Mouse (Mus musculus) CD4-positive, CD25-positive, alpha-beta regulatory T cell, adult 2 months (primary cell): ENCODE data around the gene Chd2.
"Not testable (repeated sequence)": the region's sequence is repeated elsewhere in the genome, so short reads cannot be mapped to it uniquely, and the experiment has no call there.

Experiments
- DNase-seq: peaks from one replicate; pipeline ENCODE4 v3.0.0-alpha.2; 2012; ENCODE audit warnings: low read depth, low spot score

The Chd2 gene

GRCm38 (mm10) chr7:73521277-73522193, 20.1 kb downstream of the Chd2 start:
- DNase-seq = no peak

- peak; percentile 53 for DNase-seq
Observed at GRCm38 (mm10) chr7:73520231-73520630, 21.4 kb downstream of the Chd2 start.

- DNase-seq = no peak
Observed at GRCm38 (mm10) chr7:73519060-73519796, 22.4 kb downstream of the Chd2 start.

- DNase-seq = not testable (repeated sequence)
Observed at GRCm38 (mm10) chr7:73518373-73518980, 23.2 kb downstream of the Chd2 start.

- DNase-seq = no peak
Observed at GRCm38 (mm10) chr7:73517432-73518054, 24.1 kb downstream of the Chd2 start.

GRCm38 (mm10) chr7:73516820-73517219, 24.8 kb downstream of the Chd2 start:
- DNase-seq = no peak

- DNase-seq = no peak
Observed at GRCm38 (mm10) chr7:73514560-73514959, 27.1 kb downstream of the Chd2 start.

- no peak for DNase-seq
Observed at GRCm38 (mm10) chr7:73512422-73512821, 29.2 kb downstream of the Chd2 start.

GRCm38 (mm10) chr7:73508688-73509087, 32.9 kb downstream of the Chd2 start:
- DNase-seq = no peak

- DNase-seq = no peak
Observed at GRCm38 (mm10) chr7:73507491-73507890, 34.1 kb downstream of the Chd2 start.

GRCm38 (mm10) chr7:73506852-73507251, 34.8 kb downstream of the Chd2 start:
- DNase-seq = peak; percentile 41

- no peak for DNase-seq
Observed at GRCm38 (mm10) chr7:73505266-73505665, 36.4 kb downstream of the Chd2 start.

GRCm38 (mm10) chr7:73498200-73498599, 43.4 kb downstream of the Chd2 start:
- DNase-seq = no peak

- no peak for DNase-seq
Observed at GRCm38 (mm10) chr7:73489261-73489660, 52.4 kb downstream of the Chd2 start.

- DNase-seq = peak; percentile 67
Observed at GRCm38 (mm10) chr7:73481094-73481493, 60.5 kb downstream of the Chd2 start.

GRCm38 (mm10) chr7:73479506-73479905, 62.1 kb downstream of the Chd2 start:
- peak; percentile 71 for DNase-seq

- DNase-seq = peak; percentile 31
Observed at GRCm38 (mm10) chr7:73478157-73479058, 63.2 kb downstream of the Chd2 start.

GRCm38 (mm10) chr7:73467741-73468140, 73.9 kb downstream of the Chd2 start:
- no peak for DNase-seq

- DNase-seq = no peak
Observed at GRCm38 (mm10) chr7:73463546-73463945, 78.1 kb downstream of the Chd2 start.

- DNase-seq = no peak
Observed at GRCm38 (mm10) chr7:73454113-73454512, 87.5 kb downstream of the Chd2 start.
